Mouse (Mus musculus): ENCODE data around the gene Ifi208.
"Not testable (repeated sequence)": the region's sequence is repeated elsewhere in the genome, so short reads cannot be mapped to it uniquely, and the experiment has no call there.

The Ifi208 gene

GRCm38 (mm10) chr1:173673458-173674097, at the start of gene Ifi208:
Gene Ifi208, plus strand, starts transcription at chr1:173673675.
- peak; percentile 63 for DNase-seq (ENCODE audit: low spot score)

- no peak for DNase-seq (ENCODE audit: low spot score)
Measured at GRCm38 (mm10) chr1:173624052-173624451, 49.4 kb upstream of the Ifi208 start.

GRCm38 (mm10) chr1:173626686-173627085, 46.8 kb upstream of the Ifi208 start:
- DNase-seq (ENCODE audit: low spot score): no peak

GRCm38 (mm10) chr1:173630622-173631021, 42.9 kb upstream of the Ifi208 start, which contains the start of gene Ifi209:
Gene Ifi209, plus strand, starts transcription at chr1:173630917.
- DNase-seq (ENCODE audit: low spot score): peak; percentile 72

- no peak for DNase-seq (ENCODE audit: low spot score)
Measured at GRCm38 (mm10) chr1:173633969-173634645, 39.4 kb upstream of the Ifi208 start.

GRCm38 (mm10) chr1:173645393-173645792, 28.1 kb upstream of the Ifi208 start:
- no peak for DNase-seq (ENCODE audit: low spot score)

GRCm38 (mm10) chr1:173657973-173658372, 15.5 kb upstream of the Ifi208 start:
- DNase-seq (ENCODE audit: low spot score): no peak

- DNase-seq (ENCODE audit: low spot score): peak; percentile 55
Measured at GRCm38 (mm10) chr1:173678605-173679004, 5.1 kb downstream of the Ifi208 start.

GRCm38 (mm10) chr1:173694270-173694669, 20.8 kb downstream of the Ifi208 start:
- DNase-seq (ENCODE audit: low spot score): no peak

GRCm38 (mm10) chr1:173733219-173733618, 59.7 kb downstream of the Ifi208 start:
- no peak for DNase-seq (ENCODE audit: low spot score)

GRCm38 (mm10) chr1:173735015-173735414, 61.5 kb downstream of the Ifi208 start:
- not testable (repeated sequence) for DNase-seq (ENCODE audit: low spot score)

GRCm38 (mm10) chr1:173736986-173737385, 63.5 kb downstream of the Ifi208 start:
- DNase-seq (ENCODE audit: low spot score): no peak

GRCm38 (mm10) chr1:173740537-173740936, 67.1 kb downstream of the Ifi208 start:
- no peak for DNase-seq (ENCODE audit: low spot score)

- no peak for DNase-seq (ENCODE audit: low spot score)
Measured at GRCm38 (mm10) chr1:173741656-173742055, 68.2 kb downstream of the Ifi208 start, which contains the start of gene Ifi207. Gene Ifi207, minus strand, starts transcription at chr1:173741747.

- DNase-seq (ENCODE audit: low spot score): no peak
Measured at GRCm38 (mm10) chr1:173742262-173742661, 68.8 kb downstream of the Ifi208 start.

Data from T-cell, adult 2 months (primary cell).